Mouse (Mus musculus): Measurements from ENCODE around the gene Gm20388.
"Not testable (repeated sequence)": the region's sequence is repeated elsewhere in the genome, so short reads cannot be mapped to it uniquely, and the experiment has no call there.

Gm20388 gene

GRCm38 (mm10) chr8:121126191-121126590, 1215.5 kb downstream of the Gm20388 start:
- no peak for DNase-seq

GRCm38 (mm10) chr8:121126694-121127093, 1216.1 kb downstream of the Gm20388 start:
- DNase-seq, result no peak

GRCm38 (mm10) chr8:121127291-121127701, 1216.7 kb downstream of the Gm20388 start:
- DNase-seq, result no peak

- no peak for DNase-seq
These were observed 1217.2 kb downstream of the Gm20388 start, which contains the start of gene Foxl1 for GRCm38 (mm10) chr8:121127756-121128375. Gene Foxl1, plus strand, starts transcription at chr8:121127940.

GRCm38 (mm10) chr8:121128531-121129264, 1218.1 kb downstream of the Gm20388 start:
- DNase-seq, result no peak

GRCm38 (mm10) chr8:121129265-121129940, 1218.8 kb downstream of the Gm20388 start:
- no peak for DNase-seq

- DNase-seq, result no peak
These were observed 1219.9 kb downstream of the Gm20388 start for GRCm38 (mm10) chr8:121130522-121130921.

GRCm38 (mm10) chr8:121132961-121133513, 1222.4 kb downstream of the Gm20388 start:
- DNase-seq, result no peak

GRCm38 (mm10) chr8:121134102-121134501, 1223.5 kb downstream of the Gm20388 start:
- DNase-seq, result no peak

GRCm38 (mm10) chr8:121134512-121134911, 1223.9 kb downstream of the Gm20388 start:
- no peak for DNase-seq

GRCm38 (mm10) chr8:121136856-121137255, 1226.2 kb downstream of the Gm20388 start:
- no peak for DNase-seq

GRCm38 (mm10) chr8:121145457-121146134, 1235.0 kb downstream of the Gm20388 start:
- not testable (repeated sequence) for DNase-seq

- no peak for DNase-seq
These were observed 1238.0 kb downstream of the Gm20388 start for GRCm38 (mm10) chr8:121148573-121149083.

GRCm38 (mm10) chr8:121152394-121152793, 1241.8 kb downstream of the Gm20388 start:
- DNase-seq, result no peak

GRCm38 (mm10) chr8:121156990-121157491, 1246.4 kb downstream of the Gm20388 start:
- DNase-seq, result no peak

- DNase-seq, result no peak
These were observed 1248.2 kb downstream of the Gm20388 start for GRCm38 (mm10) chr8:121158812-121159211.

GRCm38 (mm10) chr8:121161437-121161836, 1250.8 kb downstream of the Gm20388 start:
- no peak for DNase-seq

- no peak for DNase-seq
These were observed 1251.8 kb downstream of the Gm20388 start for GRCm38 (mm10) chr8:121162413-121162812.

- DNase-seq, result no peak
These were observed 1252.5 kb downstream of the Gm20388 start for GRCm38 (mm10) chr8:121162906-121163695.

GRCm38 (mm10) chr8:121164017-121164469, 1253.4 kb downstream of the Gm20388 start:
- DNase-seq, result no peak

- DNase-seq, result no peak
These were observed 1257.4 kb downstream of the Gm20388 start for GRCm38 (mm10) chr8:121168033-121168432.

All from liver (tissue).